Mouse (Mus musculus) 3T3-L1 (cell line): Measurements from ENCODE around the gene Gm13290.
"Not testable (repeated sequence)": the region's sequence is repeated elsewhere in the genome, so short reads cannot be mapped to it uniquely, and the experiment has no call there.

Source experiments
- DNase-seq: peaks from one replicate; pipeline ENCODE4 v3.0.0-alpha.2; 2015; ENCODE audit warnings: low read depth, low spot score

Gene Gm13290

GRCm38 (mm10) chr4:88773534-88773933 lies at the start of gene Gm13290:
Gene Gm13290 (plus strand): TSS chr4:88773834.
- DNase-seq, result not testable (repeated sequence)

GRCm38 (mm10) chr4:88726727-88727126 lies 46.9 kb upstream of the Gm13290 start:
- no peak for DNase-seq

- peak; percentile 61 for DNase-seq
Measured at GRCm38 (mm10) chr4:88727324-88727723, 46.3 kb upstream of the Gm13290 start.

GRCm38 (mm10) chr4:88738480-88738879 lies 35.2 kb upstream of the Gm13290 start:
- DNase-seq, result peak; percentile 83

GRCm38 (mm10) chr4:88739036-88739435 lies 34.6 kb upstream of the Gm13290 start:
- no peak for DNase-seq

GRCm38 (mm10) chr4:88741426-88741825 lies 32.2 kb upstream of the Gm13290 start:
- no peak for DNase-seq

GRCm38 (mm10) chr4:88742771-88743371 lies 30.8 kb upstream of the Gm13290 start:
- DNase-seq, result peak; percentile 28

- no peak for DNase-seq
Measured at GRCm38 (mm10) chr4:88744207-88744606, 29.4 kb upstream of the Gm13290 start.

GRCm38 (mm10) chr4:88749926-88750325 lies 23.7 kb upstream of the Gm13290 start:
- no peak for DNase-seq

- DNase-seq, result not testable (repeated sequence)
Measured at GRCm38 (mm10) chr4:88754818-88755340, 18.8 kb upstream of the Gm13290 start, which contains the start of gene Gm13271. Gene Gm13271 (plus strand): TSS chr4:88754868.

- peak; percentile 17 for DNase-seq
Measured at GRCm38 (mm10) chr4:88756581-88757513, 16.8 kb upstream of the Gm13290 start.

GRCm38 (mm10) chr4:88757628-88758031 lies 16.0 kb upstream of the Gm13290 start:
- not testable (repeated sequence) for DNase-seq

- DNase-seq, result not testable (repeated sequence)
Measured at GRCm38 (mm10) chr4:88758751-88759150, 14.9 kb upstream of the Gm13290 start.

GRCm38 (mm10) chr4:88759610-88760268 lies 13.9 kb upstream of the Gm13290 start, which contains the start of gene Gm13283:
Gene Gm13283 (plus strand): TSS chr4:88760119.
- peak; percentile 1 for DNase-seq

GRCm38 (mm10) chr4:88760431-88760830 lies 13.2 kb upstream of the Gm13290 start:
- not testable (repeated sequence) for DNase-seq

- not testable (repeated sequence) for DNase-seq
Measured at GRCm38 (mm10) chr4:88761776-88762175, 11.9 kb upstream of the Gm13290 start.

GRCm38 (mm10) chr4:88762341-88762740 lies 11.3 kb upstream of the Gm13290 start:
- not testable (repeated sequence) for DNase-seq

- DNase-seq, result peak; percentile 28
Measured at GRCm38 (mm10) chr4:88763384-88764018, 10.1 kb upstream of the Gm13290 start.

- DNase-seq, result not testable (repeated sequence)
Measured at GRCm38 (mm10) chr4:88776622-88777021, 3.0 kb downstream of the Gm13290 start, which contains the start of gene Gm13289. Gene Gm13289 (plus strand): TSS chr4:88776922.

- DNase-seq, result not testable (repeated sequence)
Measured at GRCm38 (mm10) chr4:88779550-88779949, 5.9 kb downstream of the Gm13290 start, which contains the start of gene Gm13272. Gene Gm13272 (plus strand): TSS chr4:88779850.

- DNase-seq, result not testable (repeated sequence)
Measured at GRCm38 (mm10) chr4:88780320-88780719, 6.7 kb downstream of the Gm13290 start.
